Mouse (Mus musculus): ENCODE results near the gene Mgst3.

GRCm38 (mm10) chr1:167385211-167385610 is 8.4 kb downstream of the Mgst3 start:
- TF ChIP-seq IRF4 (IDR thresholded peaks at IDR 0.05; ENCODE audit: low read depth, low read length): no peak
- no peak for TF ChIP-seq CTCF (conservative IDR thresholded peaks at IDR 0.05 in 1 of 2, IDR thresholded peaks at IDR 0.05 in 1 of 2; ENCODE audit: low read depth in 2 of 2, low read length in 2 of 2)
- TF ChIP-seq UBTF (IDR thresholded peaks at IDR 0.05; ENCODE audit: low read depth, low read length): no peak
- TF ChIP-seq POLR2A (IDR thresholded peaks at IDR 0.05; ENCODE audit: low read depth, low read length): no peak
- no peak for TF ChIP-seq USF1 (IDR thresholded peaks at IDR 0.05; ENCODE audit: low read depth, low read length)
- no peak for TF ChIP-seq HCFC1 (IDR thresholded peaks at IDR 0.05; ENCODE audit: low read depth, low read length)
- no peak for TF ChIP-seq GABPA (IDR thresholded peaks at IDR 0.05; ENCODE audit: insufficient replicate concordance, low read depth, low read length)
- no peak for TF ChIP-seq RCOR1 (conservative IDR thresholded peaks at IDR 0.05; ENCODE audit: low read depth, low read length)
- TF ChIP-seq CHD2 (IDR thresholded peaks at IDR 0.05; ENCODE audit: low read length): no peak
- no peak for TF ChIP-seq MAZ (IDR thresholded peaks at IDR 0.05; ENCODE audit: low read depth, low read length)
- no peak for TF ChIP-seq PAX5 (IDR thresholded peaks at IDR 0.05; ENCODE audit: low read length)

Measured in CH12.LX (cell line).